Mouse (Mus musculus): Measurements from ENCODE around the gene Ptrhd1. TPM values are rescaled to one million over a fixed set of nuclear protein-coding genes. Genes with fewer than 3 reads are reported as not detected.

Ptrhd1 gene
- 3.4 and 5.1 TPM in 2 replicates for total RNA-seq (2017)

DNA sequence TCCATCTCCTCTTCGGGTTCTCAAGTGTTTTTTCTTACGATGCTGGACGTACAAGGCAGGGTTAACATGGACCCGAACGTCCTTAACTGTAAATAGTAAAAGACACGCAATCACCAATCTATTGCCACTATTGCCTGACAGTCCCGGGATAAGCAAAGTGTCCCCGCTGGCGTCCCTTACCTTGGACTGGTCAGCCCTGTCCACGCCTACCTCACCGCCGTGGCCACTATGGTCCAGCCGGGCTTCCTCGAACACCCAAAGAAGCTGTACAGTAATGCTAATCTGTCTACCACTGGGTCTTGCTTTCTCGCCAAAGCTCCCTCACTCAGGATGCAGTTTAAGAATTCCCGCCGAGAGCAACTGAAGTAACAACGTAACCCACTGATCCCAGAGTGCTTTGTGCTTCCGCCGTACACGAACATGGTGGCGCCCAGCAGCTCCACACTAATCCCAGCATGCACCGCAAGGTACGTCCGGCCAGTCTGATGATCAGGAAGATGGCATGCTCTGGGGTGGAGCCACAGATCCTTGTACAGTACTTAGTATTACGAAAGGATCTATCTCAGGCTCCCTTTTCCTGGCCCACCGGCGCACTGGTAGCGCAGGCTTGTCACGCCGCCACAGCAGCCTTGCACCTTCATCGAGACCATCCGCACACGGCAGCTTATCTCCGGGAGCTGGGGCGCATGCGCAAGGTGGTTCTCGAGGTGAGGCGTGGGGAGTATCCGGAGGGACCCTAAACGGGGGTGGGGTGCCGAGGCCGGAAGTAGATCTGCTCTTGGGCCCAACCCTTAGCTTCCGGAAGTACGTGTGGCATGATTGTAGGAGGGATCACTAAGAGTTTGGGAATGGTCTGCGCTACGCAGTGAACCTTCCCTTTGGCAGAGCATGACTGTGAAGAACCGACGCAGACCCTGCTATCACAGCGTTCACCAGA is at the start of gene Ptrhd1, which contains the start of gene Cenpo:
Ptrhd1 (plus strand) TSS at position 456 of the 937 bp plus-strand sequence.
Cenpo (minus strand) TSS at position 723 of the 937 bp plus-strand sequence.
- peak; percentile 97 to 98 for ATAC-seq (replicated peaks in 1 of 2; ENCODE audit: insufficient read depth in 1 of 2, low FRiP score in 2 of 2, low TSS enrichment in 1 of 2, low read depth in 1 of 2, poor library complexity in 2 of 2, severe bottlenecking in 2 of 2)

DNA sequence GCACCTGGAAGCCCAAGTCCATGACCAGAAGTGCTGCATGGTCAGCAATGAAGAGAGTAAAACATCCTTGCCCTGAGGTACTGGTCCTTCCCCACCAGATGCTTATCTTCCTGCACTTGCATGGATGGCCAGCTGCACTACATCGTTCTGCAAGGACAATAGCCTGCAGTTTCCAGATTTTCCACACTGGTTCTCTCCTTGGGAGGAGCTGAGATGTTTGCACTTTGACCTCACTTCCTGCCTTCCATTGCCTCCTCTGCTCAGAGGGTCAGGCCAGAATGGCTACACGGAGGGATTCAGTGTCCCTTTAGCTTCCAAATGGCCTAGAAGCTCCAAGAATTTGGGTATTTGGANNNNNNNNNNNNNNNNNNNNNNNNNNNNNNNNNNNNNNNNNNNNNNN is 49.2 kb upstream of the Ptrhd1 start:
- no peak for ATAC-seq (replicated peaks in 1 of 2; ENCODE audit: insufficient read depth in 1 of 2, low FRiP score in 2 of 2, low TSS enrichment in 1 of 2, low read depth in 1 of 2, poor library complexity in 2 of 2, severe bottlenecking in 2 of 2)

DNA sequence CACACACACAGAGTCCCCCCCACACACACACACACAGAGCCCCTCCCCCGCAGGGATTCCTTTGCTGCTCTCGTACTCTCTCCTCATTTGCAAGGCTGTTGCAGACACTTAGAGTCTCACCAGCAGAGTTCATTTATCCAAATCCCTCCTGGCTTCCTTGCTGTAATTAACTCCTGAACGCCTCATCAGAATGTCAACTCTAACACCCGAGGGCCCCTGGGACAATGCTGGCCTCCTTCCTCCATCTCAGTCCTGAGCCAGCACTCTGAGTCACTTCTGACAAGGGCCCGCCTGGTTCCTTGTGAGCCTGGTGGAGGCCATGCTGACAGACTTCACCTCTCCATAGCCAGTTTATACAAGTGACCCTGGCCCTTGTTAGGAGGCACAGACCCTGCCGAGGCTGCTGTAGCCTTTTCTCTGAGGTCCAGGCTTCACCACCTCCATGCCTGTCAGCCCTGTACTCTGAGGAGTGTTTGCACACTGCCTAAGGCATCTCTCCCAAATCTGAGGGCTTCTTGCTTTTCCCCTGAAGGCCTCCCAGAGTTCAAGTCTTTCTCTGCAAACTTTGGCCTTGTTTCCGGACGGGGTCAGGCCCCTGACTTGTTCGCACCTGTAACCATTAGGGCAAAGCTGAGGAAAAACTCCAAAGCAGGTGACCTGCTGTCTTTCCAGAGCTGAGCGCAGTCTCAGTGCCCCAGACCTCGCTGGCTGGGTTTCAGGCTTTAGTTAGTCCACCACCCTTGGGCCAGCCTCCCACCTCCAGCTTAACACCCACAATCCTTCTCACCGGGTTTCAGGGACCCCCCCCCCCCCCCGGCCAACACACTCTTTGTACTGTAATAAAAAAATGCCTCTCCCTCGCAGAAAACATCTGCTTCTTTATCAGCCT is 45.4 kb upstream of the Ptrhd1 start:
- ATAC-seq (replicated peaks in 1 of 2; ENCODE audit: insufficient read depth in 1 of 2, low FRiP score in 2 of 2, low TSS enrichment in 1 of 2, low read depth in 1 of 2, poor library complexity in 2 of 2, severe bottlenecking in 2 of 2), result peak; percentile 36 to 50; a peak in 3 of 4 replicates

GRCm38 (mm10) chr12:4189060-4189447 is 44.8 kb upstream of the Ptrhd1 start:
- ATAC-seq (replicated peaks in 1 of 2; ENCODE audit: insufficient read depth in 1 of 2, low FRiP score in 2 of 2, low TSS enrichment in 1 of 2, low read depth in 1 of 2, poor library complexity in 2 of 2, severe bottlenecking in 2 of 2), result peak; percentile 48 to 68; a peak in 3 of 4 replicates

DNA sequence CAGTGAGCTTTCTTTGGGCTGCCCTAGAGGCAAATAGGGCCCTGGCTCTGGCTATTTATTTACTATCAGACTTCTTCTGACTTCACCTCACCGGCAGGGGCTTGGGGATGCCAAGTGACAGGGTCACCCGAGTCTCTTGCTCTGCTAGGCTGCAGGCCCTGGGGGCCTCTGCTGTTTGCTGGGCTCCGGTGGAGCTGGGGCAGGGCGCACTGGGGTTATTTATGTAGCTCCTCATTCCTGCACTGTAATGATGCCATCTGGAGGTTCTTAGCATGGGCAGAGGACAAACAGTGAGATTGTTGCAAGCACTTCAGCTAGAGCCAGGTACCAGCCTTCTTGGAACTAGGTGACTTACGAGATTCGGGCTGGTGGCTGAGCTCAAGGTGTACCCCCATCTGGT is 41.3 kb upstream of the Ptrhd1 start:
- ATAC-seq (replicated peaks in 1 of 2; ENCODE audit: insufficient read depth in 1 of 2, low FRiP score in 2 of 2, low TSS enrichment in 1 of 2, low read depth in 1 of 2, poor library complexity in 2 of 2, severe bottlenecking in 2 of 2), result no peak

- ATAC-seq (replicated peaks in 1 of 2; ENCODE audit: insufficient read depth in 1 of 2, low FRiP score in 2 of 2, low TSS enrichment in 1 of 2, low read depth in 1 of 2, poor library complexity in 2 of 2, severe bottlenecking in 2 of 2), result no peak
Measured at GRCm38 (mm10) chr12:4193025-4193740, 40.6 kb upstream of the Ptrhd1 start.

DNA sequence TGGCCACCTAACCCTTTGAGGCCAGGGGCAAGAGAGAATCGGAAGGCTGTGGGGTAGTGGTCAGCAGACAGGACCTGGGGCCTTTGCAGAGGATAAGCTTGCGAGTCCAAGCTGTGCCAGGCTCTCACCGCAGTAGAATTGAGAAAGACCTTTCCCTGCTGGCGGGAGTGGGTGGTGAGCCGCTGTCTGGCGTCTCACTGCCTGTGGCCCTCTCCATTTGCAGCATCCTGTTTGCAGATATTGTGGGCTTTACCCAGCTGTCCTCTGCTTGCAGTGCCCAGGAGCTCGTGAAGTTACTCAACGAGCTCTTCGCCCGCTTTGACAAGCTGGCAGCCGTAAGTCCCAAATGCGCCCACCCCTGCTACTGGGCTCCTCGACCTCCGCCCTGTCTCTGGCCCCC is 39.2 kb upstream of the Ptrhd1 start:
- ATAC-seq (replicated peaks in 1 of 2; ENCODE audit: insufficient read depth in 1 of 2, low FRiP score in 2 of 2, low TSS enrichment in 1 of 2, low read depth in 1 of 2, poor library complexity in 2 of 2, severe bottlenecking in 2 of 2), result 0 out of 4 replicates have a peak, but pooled peaks of 1 of the 2 experiments have one; percentile 23

GRCm38 (mm10) chr12:4198702-4199101 is 35.1 kb upstream of the Ptrhd1 start:
- ATAC-seq (replicated peaks in 1 of 2; ENCODE audit: insufficient read depth in 1 of 2, low FRiP score in 2 of 2, low TSS enrichment in 1 of 2, low read depth in 1 of 2, poor library complexity in 2 of 2, severe bottlenecking in 2 of 2), result no peak

- ATAC-seq (replicated peaks in 1 of 2; ENCODE audit: insufficient read depth in 1 of 2, low FRiP score in 2 of 2, low TSS enrichment in 1 of 2, low read depth in 1 of 2, poor library complexity in 2 of 2, severe bottlenecking in 2 of 2), result no peak
Measured at GRCm38 (mm10) chr12:4199271-4199670, 34.6 kb upstream of the Ptrhd1 start.

DNA sequence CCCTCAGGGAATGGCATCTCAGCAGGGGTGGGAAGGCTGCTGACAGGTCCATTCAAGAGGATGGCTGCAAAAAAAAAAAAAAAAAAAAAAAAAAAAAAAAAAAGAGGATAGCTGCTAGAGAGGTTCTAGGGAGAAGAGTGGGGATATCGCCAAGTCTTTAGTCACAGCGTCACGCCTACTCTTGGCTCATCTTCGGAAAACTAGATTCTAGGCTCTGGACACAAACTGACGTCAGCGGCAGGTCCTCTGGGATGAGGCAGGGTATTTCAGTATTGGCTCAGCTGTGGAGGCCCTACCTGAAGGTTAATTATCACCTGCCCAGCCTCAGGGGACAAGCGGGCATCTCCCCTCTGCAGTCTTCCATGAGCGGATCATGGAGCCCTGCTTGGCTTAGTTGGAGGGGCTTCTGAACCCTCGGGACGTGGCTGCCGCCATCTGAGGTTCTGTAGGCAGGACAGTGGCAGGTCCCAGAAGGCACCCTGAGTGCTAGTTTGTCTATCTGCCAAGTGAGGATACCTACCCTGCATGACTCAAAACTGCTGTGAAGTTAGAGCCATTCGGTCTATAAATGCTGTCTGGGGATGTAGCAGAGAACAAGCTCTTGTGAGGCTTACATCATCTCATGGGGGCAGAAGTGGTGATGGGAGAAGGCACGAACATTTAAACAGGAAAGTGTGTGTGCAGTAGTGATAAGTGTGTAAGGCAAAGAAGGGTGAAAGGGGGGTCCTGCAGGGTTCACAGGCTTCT is 32.2 kb upstream of the Ptrhd1 start:
- ATAC-seq (replicated peaks in 1 of 2; ENCODE audit: insufficient read depth in 1 of 2, low FRiP score in 2 of 2, low TSS enrichment in 1 of 2, low read depth in 1 of 2, poor library complexity in 2 of 2, severe bottlenecking in 2 of 2), result no peak

DNA sequence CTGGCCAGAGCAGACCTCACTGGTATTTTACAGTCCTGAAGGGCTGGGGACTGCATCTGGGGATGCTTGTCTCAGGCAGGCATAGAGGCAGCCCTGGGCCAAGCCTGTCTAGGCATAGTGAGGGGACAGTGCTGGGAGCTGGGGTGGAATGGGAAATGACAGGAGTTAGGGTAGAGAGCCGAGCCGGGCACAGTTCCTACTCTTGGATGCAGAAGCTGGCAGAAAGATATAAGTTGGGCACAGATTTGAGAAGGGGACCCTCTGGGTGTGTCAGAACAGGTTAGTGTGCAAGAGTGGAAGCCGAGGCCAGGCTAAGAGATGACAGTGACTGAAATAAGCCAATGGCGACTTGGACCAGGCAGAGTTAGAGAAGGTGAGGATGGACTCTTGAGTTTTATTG is 31.6 kb upstream of the Ptrhd1 start:
- ATAC-seq (replicated peaks in 1 of 2; ENCODE audit: insufficient read depth in 1 of 2, low FRiP score in 2 of 2, low TSS enrichment in 1 of 2, low read depth in 1 of 2, poor library complexity in 2 of 2, severe bottlenecking in 2 of 2), result no peak

DNA sequence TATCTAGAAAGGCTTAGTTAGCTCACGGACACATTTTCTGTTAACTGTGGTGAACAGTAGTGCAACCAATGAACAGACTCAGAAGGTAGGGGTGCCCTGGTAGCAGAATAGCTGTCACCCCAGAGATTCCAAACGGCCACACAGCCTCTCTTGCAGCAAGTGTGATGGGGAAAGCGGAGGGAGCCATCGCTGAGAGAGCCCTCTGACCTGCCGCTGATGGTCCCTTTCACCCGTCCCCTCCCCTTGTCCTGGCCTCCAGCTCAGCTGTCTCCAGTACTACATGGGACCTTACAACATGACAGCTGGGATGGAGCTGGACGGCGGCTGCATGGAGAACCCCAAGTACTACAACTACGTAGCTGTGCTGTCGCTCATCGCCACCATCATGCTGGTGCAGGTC is 27.7 kb upstream of the Ptrhd1 start:
- no peak for ATAC-seq (replicated peaks in 1 of 2; ENCODE audit: insufficient read depth in 1 of 2, low FRiP score in 2 of 2, low TSS enrichment in 1 of 2, low read depth in 1 of 2, poor library complexity in 2 of 2, severe bottlenecking in 2 of 2)

- peak; percentile 70 to 77 for ATAC-seq (replicated peaks in 1 of 2; ENCODE audit: insufficient read depth in 1 of 2, low FRiP score in 2 of 2, low TSS enrichment in 1 of 2, low read depth in 1 of 2, poor library complexity in 2 of 2, severe bottlenecking in 2 of 2)
Measured at GRCm38 (mm10) chr12:4208405-4209133, 25.3 kb upstream of the Ptrhd1 start.

DNA sequence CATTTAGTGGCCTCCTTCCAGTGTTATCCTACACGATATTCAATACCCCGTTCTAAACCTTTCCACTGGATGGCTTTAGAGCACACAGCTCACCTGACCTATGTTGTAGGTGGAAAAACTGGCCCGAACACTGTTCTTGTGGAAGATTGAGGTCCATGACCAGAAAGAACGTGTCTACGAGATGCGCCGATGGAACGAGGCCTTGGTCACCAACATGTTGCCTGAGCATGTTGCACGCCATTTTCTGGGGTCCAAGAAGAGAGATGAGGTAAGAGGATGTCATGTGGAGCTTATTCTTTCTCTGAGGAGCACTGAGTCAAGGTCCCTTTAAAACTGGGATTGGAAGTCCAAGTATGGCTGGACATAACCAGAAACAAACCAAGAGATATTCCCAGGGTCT is 24.6 kb upstream of the Ptrhd1 start:
- no peak for ATAC-seq (replicated peaks in 1 of 2; ENCODE audit: insufficient read depth in 1 of 2, low FRiP score in 2 of 2, low TSS enrichment in 1 of 2, low read depth in 1 of 2, poor library complexity in 2 of 2, severe bottlenecking in 2 of 2)

DNA sequence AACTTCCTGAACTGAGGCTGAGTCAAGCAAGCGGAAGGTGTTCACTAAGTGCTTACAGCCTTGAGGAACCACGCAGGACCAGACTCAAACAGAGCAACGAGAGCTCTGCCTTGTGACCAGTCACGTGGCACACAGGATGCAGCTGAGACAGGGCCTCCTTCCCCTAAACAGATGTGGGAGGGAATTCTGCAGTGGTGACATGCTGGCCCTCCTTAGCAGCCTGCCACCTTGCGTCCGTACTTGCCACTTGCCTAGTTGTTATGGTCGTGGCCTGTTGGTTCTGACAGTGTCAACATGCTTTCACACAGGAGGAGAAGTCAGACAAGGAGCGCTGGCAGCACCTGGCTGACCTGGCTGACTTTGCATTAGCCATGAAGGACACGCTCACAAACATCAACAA is 22.7 kb upstream of the Ptrhd1 start:
- peak; percentile 76 to 81 for ATAC-seq (replicated peaks in 1 of 2; ENCODE audit: insufficient read depth in 1 of 2, low FRiP score in 2 of 2, low TSS enrichment in 1 of 2, low read depth in 1 of 2, poor library complexity in 2 of 2, severe bottlenecking in 2 of 2)

DNA sequence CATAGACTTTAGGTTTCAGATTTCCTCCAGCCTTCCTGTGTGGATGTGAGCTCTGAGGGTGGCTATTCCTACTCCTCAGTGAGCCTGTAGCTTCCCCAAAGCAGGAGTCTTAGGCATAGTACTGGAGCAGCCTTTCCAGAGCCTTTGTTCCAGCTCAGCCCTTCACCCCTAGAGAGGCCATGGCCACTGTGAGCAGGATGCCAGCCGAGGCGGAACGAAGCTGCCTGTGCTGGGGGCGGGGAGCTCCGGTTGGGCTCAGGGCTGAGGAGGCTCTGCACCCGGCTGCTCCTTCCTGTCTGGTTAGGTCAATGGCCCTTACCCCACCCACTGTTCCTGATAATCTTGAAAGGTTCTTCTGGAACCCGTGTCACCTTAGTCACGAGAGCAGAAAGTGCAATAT is 20.9 kb upstream of the Ptrhd1 start:
- ATAC-seq (replicated peaks in 1 of 2; ENCODE audit: insufficient read depth in 1 of 2, low FRiP score in 2 of 2, low TSS enrichment in 1 of 2, low read depth in 1 of 2, poor library complexity in 2 of 2, severe bottlenecking in 2 of 2), result no peak

Measured in hematopoietic stem cell, adult 5-6 weeks (primary cell).